Mouse (Mus musculus) 3134 (cell line): ENCODE data around the gene Mtmr11.

Experiments
- DNase-seq: peaks from one replicate; pipeline ENCODE4 v3.0.0-alpha.2; 2011; ENCODE audit warnings: low spot score; ENCODE audit not compliant: insufficient read length; ENCODE audit errors: extremely low read depth

Gene Mtmr11

DNA sequence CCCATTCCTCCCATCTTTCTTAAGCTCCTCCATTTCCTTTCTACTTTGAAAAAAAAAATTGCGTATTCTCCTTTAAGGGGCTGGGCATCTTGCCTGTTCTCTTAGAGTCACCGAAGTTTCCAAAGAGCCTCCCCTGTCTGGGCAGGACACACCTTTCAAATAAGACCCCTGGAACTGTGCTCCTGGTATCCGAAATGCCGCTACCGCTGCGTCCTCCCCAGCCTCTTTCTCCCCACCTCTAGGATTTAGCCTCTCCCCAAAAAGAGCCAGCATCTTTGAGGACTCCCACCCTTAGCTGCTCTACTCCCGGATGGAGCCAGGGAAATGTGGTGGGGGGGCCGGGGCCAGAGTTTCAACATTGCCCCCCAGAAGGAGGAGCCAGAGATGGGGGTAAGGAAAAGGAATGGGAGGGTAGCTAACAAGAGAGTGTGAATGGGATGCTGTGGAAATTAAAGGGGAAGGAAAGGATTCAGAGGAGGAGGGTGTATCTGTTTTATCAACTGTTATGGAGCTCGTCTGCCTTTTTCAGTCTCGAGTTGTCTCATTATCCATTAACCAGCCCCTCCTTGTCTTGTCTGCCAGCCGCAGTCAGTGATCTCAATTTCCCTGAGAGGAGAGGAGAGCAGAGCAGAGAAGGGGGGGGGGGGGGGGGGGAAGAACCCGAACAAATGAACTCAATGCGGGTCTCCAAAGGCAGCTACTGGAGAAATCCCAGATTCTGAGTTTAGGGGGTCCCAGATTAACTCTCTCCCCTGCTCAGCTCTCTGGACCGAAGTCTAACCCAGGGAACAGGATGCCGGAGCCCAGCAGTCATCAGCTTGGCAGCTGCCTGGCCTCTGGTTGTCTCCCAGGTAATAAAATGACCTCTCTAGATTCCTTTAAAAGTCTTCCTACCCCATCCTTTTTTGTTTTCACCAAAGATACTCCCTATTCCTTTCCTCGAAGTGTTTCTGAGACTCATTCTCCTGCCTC is at the start of gene Mtmr11:
Mtmr11 (plus strand) TSS at position 136 of the 972 bp plus-strand sequence.
- peak; percentile 42 for DNase-seq

DNA sequence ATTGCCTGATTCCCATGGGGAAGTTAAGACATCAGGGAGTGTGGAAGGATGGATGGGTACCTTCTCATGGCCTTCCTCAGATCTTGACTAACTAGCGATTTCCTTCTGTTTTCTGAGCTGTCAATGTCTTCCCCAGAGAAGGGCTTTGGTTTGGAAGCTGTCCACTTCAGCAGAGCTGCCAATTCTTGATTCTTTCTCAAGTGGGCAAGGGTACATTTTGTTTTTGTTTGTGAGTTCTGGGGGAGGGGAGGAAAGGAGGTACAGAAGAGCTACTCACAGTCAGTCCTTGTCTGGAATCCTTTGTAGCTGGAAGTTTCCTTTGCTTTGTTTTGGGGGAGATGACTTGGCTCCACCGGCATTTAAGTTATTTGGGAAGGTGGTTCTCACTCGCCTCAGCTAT is 48.6 kb upstream of the Mtmr11 start:
- DNase-seq = no peak

GRCm38 (mm10) chr3:96118142-96118541 is 43.7 kb upstream of the Mtmr11 start:
- DNase-seq = no peak

- no peak for DNase-seq
These were observed 43.1 kb upstream of the Mtmr11 start for GRCm38 (mm10) chr3:96118702-96119101.

GRCm38 (mm10) chr3:96124235-96124634 is 37.6 kb upstream of the Mtmr11 start:
- DNase-seq = no peak

DNA sequence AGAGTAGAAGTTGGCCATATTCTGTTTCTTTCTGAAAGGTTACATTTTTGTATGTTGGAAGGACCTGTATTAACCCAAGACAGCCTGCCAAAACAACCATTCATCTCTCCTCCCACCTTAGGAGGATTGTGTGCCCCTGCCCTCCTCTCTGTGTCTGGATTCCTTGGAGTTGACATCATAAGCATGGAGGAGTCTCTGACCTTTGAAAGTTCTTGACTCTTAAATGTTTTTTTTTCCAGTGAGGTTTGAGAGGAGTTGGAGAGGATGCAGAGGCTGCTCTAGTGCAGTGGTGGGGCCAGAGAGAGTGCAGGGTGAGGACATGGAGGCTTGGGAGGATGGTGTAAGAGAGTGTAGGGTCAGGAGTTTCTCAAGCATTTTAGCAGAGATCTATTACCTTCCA is 33.7 kb upstream of the Mtmr11 start:
- peak; percentile 28 for DNase-seq

DNA sequence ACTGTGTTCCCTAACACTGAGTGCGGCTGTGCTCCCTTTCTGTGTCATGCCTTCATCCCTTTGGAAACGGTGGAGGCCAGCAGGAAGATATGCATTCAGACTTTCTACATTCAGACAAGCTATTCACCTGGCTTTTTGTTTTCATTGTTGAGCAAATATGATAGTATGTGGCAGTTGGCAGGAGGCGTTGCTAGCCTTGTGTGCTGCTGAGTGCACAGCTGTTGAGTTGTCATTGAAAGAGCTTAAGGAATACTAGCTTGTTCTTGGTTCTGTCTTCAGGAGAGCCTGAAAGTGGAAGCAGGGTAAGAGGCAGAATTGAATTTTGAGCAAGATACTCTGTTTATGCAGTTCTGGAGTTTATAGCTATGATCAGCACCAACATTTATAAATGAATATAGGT is 29.3 kb upstream of the Mtmr11 start:
- DNase-seq = no peak

- DNase-seq = peak; percentile 47
These were observed 28.4 kb upstream of the Mtmr11 start for GRCm38 (mm10) chr3:96133327-96133905.

GRCm38 (mm10) chr3:96135011-96135410 is 26.8 kb upstream of the Mtmr11 start:
- no peak for DNase-seq

DNA sequence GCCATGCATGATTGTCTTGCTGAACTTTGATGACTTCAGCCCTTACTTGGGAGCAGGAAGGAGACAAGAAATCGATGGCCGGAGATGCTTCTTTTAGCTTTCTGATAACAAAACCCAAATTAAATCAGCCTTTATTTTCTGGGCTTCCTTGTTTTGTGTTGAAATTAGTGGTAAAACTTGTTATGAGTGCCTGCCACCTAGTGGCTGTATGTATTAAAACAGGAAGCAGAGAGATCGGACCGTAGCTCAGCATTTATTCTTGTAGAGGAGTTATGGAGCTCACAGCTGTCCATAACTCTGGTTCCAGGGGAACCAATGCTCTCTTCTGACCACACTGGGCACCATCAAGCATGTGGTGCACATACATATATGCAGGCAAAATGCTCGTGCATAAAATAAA is 13.9 kb upstream of the Mtmr11 start:
- DNase-seq = no peak

- DNase-seq = no peak
These were observed 10.0 kb upstream of the Mtmr11 start for GRCm38 (mm10) chr3:96151836-96152235.

- DNase-seq = no peak
These were observed 9.2 kb upstream of the Mtmr11 start for GRCm38 (mm10) chr3:96152611-96153010.

GRCm38 (mm10) chr3:96155501-96155900 is 6.3 kb upstream of the Mtmr11 start:
- no peak for DNase-seq

DNA sequence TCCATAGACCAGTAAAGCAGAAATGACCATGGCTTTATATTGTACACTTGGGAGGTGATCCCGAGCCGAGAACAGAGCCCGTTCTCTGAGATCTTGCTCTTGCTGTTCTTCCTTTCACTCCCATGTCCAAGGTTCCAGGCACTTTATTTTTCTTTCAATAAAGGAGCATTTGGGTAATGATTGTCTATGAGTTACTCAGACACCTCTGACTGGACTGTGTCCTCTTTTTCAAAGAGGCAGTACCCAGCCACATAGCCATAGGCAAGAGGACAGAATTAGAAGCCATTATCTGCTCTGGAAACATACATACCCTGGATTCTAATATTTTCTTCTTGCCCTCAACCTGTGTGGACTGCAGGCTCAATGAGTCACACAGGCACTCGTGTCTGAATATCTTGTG is 2.0 kb upstream of the Mtmr11 start:
- no peak for DNase-seq

GRCm38 (mm10) chr3:96160222-96160802 is 1.5 kb upstream of the Mtmr11 start:
- DNase-seq = peak; percentile 77

DNA sequence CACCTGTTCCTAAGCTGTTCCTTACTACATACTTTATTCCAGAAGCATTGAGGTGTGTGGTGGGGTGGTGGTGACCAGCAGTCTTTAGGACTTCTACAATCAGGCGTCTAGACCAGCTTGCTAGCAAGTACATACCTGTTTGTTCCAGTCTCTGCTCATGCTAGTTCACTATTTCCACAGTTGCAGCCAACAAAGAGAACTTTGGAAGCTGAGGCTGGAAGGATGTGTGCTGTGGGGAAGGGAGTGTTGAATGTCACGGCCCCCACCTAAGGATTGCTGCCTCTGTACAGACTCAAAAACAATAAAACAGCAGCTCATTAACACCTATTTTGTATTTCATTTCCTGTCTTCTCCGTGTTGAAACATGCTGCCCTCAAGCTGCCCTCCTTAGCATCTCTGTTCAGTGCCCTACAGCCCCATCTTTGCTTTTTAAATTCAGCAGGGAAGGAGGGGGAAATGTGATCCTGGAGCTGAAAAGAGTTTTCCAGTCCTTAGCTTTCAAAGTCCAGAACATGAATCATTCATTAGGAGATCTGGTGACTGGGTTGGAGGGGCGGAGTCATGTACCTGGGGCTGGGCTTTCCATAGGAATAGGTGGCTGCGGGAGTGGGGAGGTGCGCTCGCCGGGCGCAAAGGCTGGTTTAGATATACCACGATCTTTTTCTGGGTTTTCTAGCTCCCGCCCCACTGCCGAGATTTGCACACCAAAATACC is 844 bp upstream of the Mtmr11 start:
- DNase-seq = peak; percentile 82

- DNase-seq = no peak
These were observed 1.2 kb downstream of the Mtmr11 start for GRCm38 (mm10) chr3:96163040-96163439.

DNA sequence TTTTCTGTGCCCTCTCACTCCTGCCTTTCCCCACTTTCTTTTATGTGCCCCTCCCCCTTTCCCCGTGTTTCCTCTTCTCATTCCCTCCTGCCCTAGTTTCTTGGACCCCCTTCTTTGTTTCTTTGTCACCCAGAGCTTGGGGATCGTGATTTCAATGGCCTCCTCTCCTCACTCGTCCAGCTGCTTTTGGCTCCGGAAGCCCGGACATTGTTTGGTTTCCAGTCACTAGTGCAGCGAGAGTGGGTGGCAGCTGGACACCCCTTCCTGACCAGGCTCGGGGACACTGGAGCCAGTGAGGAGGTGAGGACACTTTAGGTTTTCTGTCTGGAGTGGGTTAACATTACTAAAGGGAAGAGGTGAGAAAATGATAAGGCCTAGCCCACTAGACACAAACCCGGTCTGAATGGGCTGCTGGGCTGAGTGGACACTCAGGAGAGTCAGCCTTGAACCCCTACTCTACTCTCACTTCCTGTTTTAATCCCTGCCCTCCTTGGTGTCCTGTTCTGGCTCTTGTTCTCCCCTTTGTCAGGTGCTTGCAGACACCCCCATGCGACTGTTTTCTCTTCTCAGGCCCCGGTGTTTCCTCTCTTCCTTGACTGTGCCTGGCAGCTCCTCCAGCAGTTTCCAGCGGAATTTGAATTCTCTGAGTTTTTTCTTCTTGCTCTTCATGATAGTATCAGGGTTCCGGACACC is 6.8 kb downstream of the Mtmr11 start:
- no peak for DNase-seq

DNA sequence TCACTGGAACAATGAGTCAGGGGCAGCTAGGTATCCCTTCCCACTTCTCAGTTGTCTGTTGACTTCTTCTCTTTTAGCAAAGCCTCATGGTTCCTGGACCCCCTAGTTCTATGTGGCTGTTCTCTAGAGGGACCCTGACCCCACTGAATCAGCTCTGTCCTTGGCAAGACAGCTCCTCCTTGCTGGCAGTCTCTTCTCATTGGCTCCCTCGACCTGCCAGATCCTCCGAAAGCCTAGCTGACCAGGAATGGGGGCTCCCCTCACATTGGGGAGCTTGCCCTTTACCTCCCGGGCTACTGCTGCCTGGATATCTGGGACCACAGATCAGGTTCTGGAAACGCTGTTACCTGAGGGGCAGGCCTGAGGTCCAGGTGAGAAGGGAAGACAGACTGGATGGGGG is 8.5 kb downstream of the Mtmr11 start:
- no peak for DNase-seq

GRCm38 (mm10) chr3:96170976-96171545 is 9.3 kb downstream of the Mtmr11 start:
- no peak for DNase-seq
